In genomic region chr2:79442227-79442626, GRCm38 (mm10) we compare ENCODE assay signal across 18 mouse cellular contexts. TPM values are rescaled to one million over a fixed set of nuclear protein-coding genes. Genes with fewer than 3 reads are reported as not detected.
DNase-seq lines count a peak whose midpoint lies in the region; ATAC-seq lines count a peak whose summit lies in the region.
"Had no signal": no experiment of that assay in that cellular context is flagged by ENCODE, and none has a peak within 500 bp of the region (broad histone marks: within the 10 kb centered on the region; RNA-seq: fewer than 3 reads in every experiment).

No protein-coding gene starts in this region.

- H3K9me3 ChIP-seq in midbrain, embryonic 11.5 days (ENCODE audit: control insufficient read depth, low read length): no peaks in the 10 kb centered on the region
- no peaks in the 10 kb centered on the region for H3K9me3 ChIP-seq in midbrain, embryonic 13.5 days
- H3K9me3 ChIP-seq: embryonic facial prominence, embryonic 13.5 days; embryonic facial prominence, embryonic 15.5 days; forebrain, embryonic 10.5 days; forebrain, embryonic 12.5 days had no signal

- WGBS in midbrain, embryonic 11.5 days: 95% methylated on average over 2 of the region's 2 CpGs
- 95% methylated on average over 2 of the region's 2 CpGs for WGBS in midbrain, embryonic 13.5 days

- no peaks in the 10 kb centered on the region for H3K36me3 ChIP-seq in midbrain, embryonic 11.5 days (ENCODE audit: control insufficient read depth, insufficient read depth, low read length)
- no peaks in the 10 kb centered on the region for H3K36me3 ChIP-seq in midbrain, embryonic 13.5 days
- H3K36me3 ChIP-seq: embryonic facial prominence, embryonic 13.5 days; embryonic facial prominence, embryonic 15.5 days; forebrain, embryonic 10.5 days; forebrain, embryonic 12.5 days had no signal

- no peaks in the 10 kb centered on the region for H3K27me3 ChIP-seq in midbrain, embryonic 11.5 days (ENCODE audit: control insufficient read depth, insufficient read depth, low read length)
- no peaks in the 10 kb centered on the region for H3K27me3 ChIP-seq in midbrain, embryonic 13.5 days
- H3K27me3 ChIP-seq: embryonic facial prominence, embryonic 13.5 days; embryonic facial prominence, embryonic 15.5 days; forebrain, embryonic 12.5 days had no signal

- DNase-seq in cerebellum, adult 9-10 months: peak; percentile 59
- DNase-seq in cerebellum, postnatal 14 days: peak; percentile 17 to 44
- DNase-seq in cerebellum, adult 8-10 months: no peak
- DNase-seq in midbrain, embryonic 11.5 days (ENCODE audit: low spot score, missing footprints): peak; percentile 19
- DNase-seq: adrenal gland, adult 2 months; adrenal gland, postnatal 10 days; adrenal gland, postnatal 25 days; embryo, embryonic 11 days had no signal

- H3K4me1 ChIP-seq in midbrain, embryonic 11.5 days (ENCODE audit: control insufficient read depth, insufficient read depth, low read length): no peaks in the 10 kb centered on the region
- H3K4me1 ChIP-seq in midbrain, embryonic 13.5 days (replicated peaks): no peaks in the 10 kb centered on the region
- H3K4me1 ChIP-seq: embryonic facial prominence, embryonic 13.5 days; embryonic facial prominence, embryonic 15.5 days; forebrain, embryonic 10.5 days; forebrain, embryonic 12.5 days had no signal

- H3K27ac ChIP-seq in midbrain, embryonic 11.5 days (ENCODE audit: low read depth, low read length): no peak overlapping the region
- no peak overlapping the region for H3K27ac ChIP-seq in midbrain, embryonic 13.5 days
- H3K27ac ChIP-seq: embryonic facial prominence, embryonic 13.5 days; embryonic facial prominence, embryonic 15.5 days; forebrain, embryonic 10.5 days; forebrain, embryonic 12.5 days had no signal

- no peak for ATAC-seq in cerebellum, adult (ENCODE audit: insufficient number of reproducible peaks, low FRiP score, low TSS enrichment)
- no peak for ATAC-seq in midbrain, embryonic 11.5 days (ENCODE audit: low FRiP score)
- ATAC-seq in midbrain, embryonic 13.5 days: no peak
- ATAC-seq: forebrain, embryonic 14.5 days; forebrain, embryonic 16.5 days had no signal

- no peak overlapping the region for H3K9ac ChIP-seq in midbrain, embryonic 11.5 days (ENCODE audit: low read length)
- H3K9ac ChIP-seq in midbrain, embryonic 13.5 days (replicated peaks): no peak overlapping the region
- H3K9ac ChIP-seq: embryonic facial prominence, embryonic 13.5 days; embryonic facial prominence, embryonic 15.5 days; forebrain, embryonic 12.5 days had no signal

- no peak overlapping the region for H3K4me2 ChIP-seq in midbrain, embryonic 11.5 days
- H3K4me2 ChIP-seq in midbrain, embryonic 13.5 days (replicated peaks): no peak overlapping the region
- H3K4me2 ChIP-seq: embryonic facial prominence, embryonic 13.5 days; embryonic facial prominence, embryonic 15.5 days; forebrain, embryonic 12.5 days had no signal

- no peak overlapping the region for H3K4me3 ChIP-seq in midbrain, embryonic 11.5 days (ENCODE audit: low read depth, low read length)
- H3K4me3 ChIP-seq in midbrain, embryonic 13.5 days (replicated peaks): no peak overlapping the region
- H3K4me3 ChIP-seq: embryonic facial prominence, embryonic 13.5 days; embryonic facial prominence, embryonic 15.5 days; erythroblast, embryonic 14.5 days; forebrain, embryonic 10.5 days; forebrain, embryonic 12.5 days had no signal

RNA-seq across cellular contexts. Expression of gene Neurod1, which starts 14.3 kb away (rescaled TPM):
- polyA plus RNA-seq in midbrain, embryonic 11.5 days (2014; fragmentation: Nextera tagmentation; extraction: Ambion mirVana): 43.4 TPM in 2 replicates
- polyA plus RNA-seq in midbrain, embryonic 13.5 days (2015; fragmentation: Nextera tagmentation; extraction: Ambion mirVana): 38.5 and 38.8 TPM in 2 replicates
- polyA plus RNA-seq: C2C12; erythroblast, embryonic 14.5 days had no signal

RNA-seq across cellular contexts. Expression of gene Cerkl, which starts 14.4 kb away (rescaled TPM):
- 2.4 and 2.5 TPM in 2 replicates for polyA plus RNA-seq in midbrain, embryonic 11.5 days (2014; fragmentation: Nextera tagmentation; extraction: Ambion mirVana)
- 1.6 and 2.6 TPM in 2 replicates for polyA plus RNA-seq in midbrain, embryonic 13.5 days (2015; fragmentation: Nextera tagmentation; extraction: Ambion mirVana)
- polyA plus RNA-seq: C2C12 had no signal
